Mouse (Mus musculus) gastrocnemius, adult 2 months (tissue): ENCODE data around the gene Ccdc146. TPM values are rescaled to one million over a fixed set of nuclear protein-coding genes. Genes with fewer than 3 reads are reported as not detected.

ENCODE experiments used
- DNase-seq: peaks from one replicate; pipeline ENCODE4 v3.0.0; 2022
- H3K27ac ChIP-seq: fragments of 200-600 bp; 2 replicates; pipeline ENCODE4 v1.8.1; 2022; ENCODE audit warnings: mild to moderate bottlenecking
- H3K4me3 ChIP-seq: fragments of 200-600 bp; 2 replicates; pipeline ENCODE4 v1.8.1; 2022; ENCODE audit warnings: mild to moderate bottlenecking, moderate library complexity
- CTCF ChIP-seq: fragments of 200-600 bp; IDR thresholded peaks from 2 replicates; pipeline ENCODE4 v1.8.1; 2022; ENCODE audit warnings: antibody characterized with exemption, mild to moderate bottlenecking, moderate library complexity
- intact Hi-C: fragments of 180-260 bp; cut with DNase I; formaldehyde crosslinking; loops from one replicate; pipeline ENCODE4 v1.15.1; 2025
- long read RNA-seq, 2 experiments: library from polyadenylated mRNA; stranded (forward); transcript quantifications; one replicate each; pipeline ENCODE4 v2.0.0; 2021
- total RNA-seq, 2 experiments: library from RNA; stranded (reverse); gene quantifications; 2 replicates each; pipeline ENCODE4 v1.2.3; 2021

Ccdc146 gene
- total RNA-seq: 1 to 10 TPM; 3.8 to 4.3 TPM
- long read RNA-seq, experiment 1, partial matches to known transcripts: 2 of 7 reads
- long read RNA-seq, experiment 1, other reads (novel, unspliced or antisense): 3 of 7 reads
- long read RNA-seq, experiment 2, partial matches to known transcripts: 2 of 5 reads
- long read RNA-seq, experiment 2, other reads (novel, unspliced or antisense): 3 of 5 reads

DNA sequence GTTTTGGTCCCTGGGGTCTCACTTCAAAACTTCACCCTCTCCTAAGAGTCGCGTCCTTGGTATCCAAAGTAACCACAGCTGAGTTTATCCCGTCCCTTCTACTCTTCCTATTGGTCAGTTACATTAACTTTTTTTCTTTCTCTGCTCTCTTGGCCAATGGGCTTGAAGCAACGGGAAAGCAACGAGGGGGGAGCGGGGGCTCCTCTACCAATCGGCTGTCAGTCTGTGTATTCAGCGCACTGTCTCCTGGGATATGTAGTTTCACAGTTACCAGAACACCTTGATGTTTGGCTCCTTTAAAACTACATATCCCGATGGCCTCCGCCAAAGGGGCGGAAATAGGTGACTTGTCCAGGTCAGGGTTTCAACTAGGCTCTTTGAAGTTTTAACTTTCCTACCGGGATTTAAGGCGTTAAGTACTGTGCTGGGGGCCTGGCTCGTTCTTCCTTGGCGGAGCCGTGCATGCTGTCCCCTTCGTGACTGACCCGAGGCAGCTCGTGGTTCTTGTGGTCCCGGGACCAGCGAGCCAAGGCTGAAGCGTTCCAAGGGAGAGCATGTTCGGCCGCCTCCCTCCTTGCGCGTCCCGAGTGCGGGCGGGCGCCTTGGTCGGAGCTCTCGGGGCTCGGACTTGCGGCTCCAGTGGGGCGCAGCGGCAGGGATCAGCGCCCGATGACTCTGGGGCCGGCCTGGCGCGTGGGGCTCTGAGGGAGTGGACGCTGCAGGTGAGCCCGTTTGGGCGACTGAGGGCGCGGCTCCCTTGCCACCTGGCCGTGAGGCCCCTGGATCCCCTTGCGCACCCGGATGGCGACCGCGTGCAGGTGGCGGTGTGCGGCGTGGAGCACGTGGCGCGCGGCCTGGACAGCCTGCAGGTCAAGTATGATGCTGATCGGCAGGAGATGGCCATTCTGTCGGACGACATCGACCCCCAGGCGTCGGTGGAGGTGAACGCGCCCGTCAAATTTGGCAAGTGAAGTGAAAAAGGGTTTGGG, at the start of gene Ccdc146, which contains the start of gene Fam185a:
Gene Ccdc146, minus strand, starts transcription at position 64 of the 989 bp plus-strand sequence.
Gene Fam185a, plus strand, starts transcription at position 345 of the 989 bp plus-strand sequence.
- peak; percentile 30 for TF ChIP-seq CTCF
- peak within 1 kb of the TSS; percentile 89 for H3K27ac ChIP-seq
- peak within 1 kb of the TSS; percentile 97 for H3K4me3 ChIP-seq
- intact Hi-C loops: no loop called here
- DNase-seq: peak; percentile 93

DNA sequence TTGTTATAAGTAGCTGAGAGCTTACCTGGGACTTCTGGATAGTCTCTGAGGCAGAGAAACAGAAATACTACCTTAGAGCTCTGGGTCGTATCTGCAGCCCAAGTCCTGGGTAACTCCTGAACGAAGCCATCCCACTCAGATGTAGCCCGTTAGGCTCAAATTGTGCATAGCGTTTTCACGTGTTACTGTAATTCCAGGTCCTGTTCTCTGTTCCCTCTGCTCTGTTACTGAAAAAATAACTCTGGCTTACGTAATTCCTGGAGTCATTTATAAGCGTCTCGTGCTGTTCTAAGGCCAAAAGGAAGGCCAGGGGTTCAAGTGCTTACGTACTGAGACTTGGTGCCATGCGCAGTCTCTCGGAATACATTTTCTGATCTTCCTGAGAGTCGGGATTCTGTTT, 43.6 kb upstream of the Ccdc146 start:
- no peak for DNase-seq
- Histone ChIP-seq H3K4me3 (no peak overlapping the region), H3K27ac (no peak overlapping the region)
- intact Hi-C loops: no loop called here
- TF ChIP-seq CTCF: no peak

DNA sequence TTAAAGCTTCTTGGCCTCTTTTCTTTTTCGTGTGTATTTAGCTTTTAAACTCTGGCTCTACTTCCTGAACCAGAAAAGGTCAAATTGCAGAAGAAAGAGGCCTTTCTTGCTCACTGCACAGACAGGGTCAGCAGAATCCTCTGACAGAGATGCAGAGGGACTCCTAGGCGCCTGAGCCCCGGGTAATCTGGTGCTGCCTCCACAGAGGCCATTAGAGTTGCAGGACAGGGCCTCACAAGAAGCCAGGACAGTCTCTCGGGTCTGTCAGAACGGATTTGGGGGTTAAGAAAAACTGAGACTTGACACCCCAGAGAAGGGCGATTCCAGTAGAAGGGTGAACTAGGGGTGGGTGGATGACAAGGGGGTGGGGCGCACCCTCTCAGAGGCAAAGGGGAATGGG, 42.9 kb upstream of the Ccdc146 start:
- intact Hi-C loops: no loop called here
- TF ChIP-seq CTCF: no peak
- DNase-seq: no peak
- no peak overlapping the region for H3K27ac ChIP-seq
- H3K4me3 ChIP-seq: no peak overlapping the region

DNA sequence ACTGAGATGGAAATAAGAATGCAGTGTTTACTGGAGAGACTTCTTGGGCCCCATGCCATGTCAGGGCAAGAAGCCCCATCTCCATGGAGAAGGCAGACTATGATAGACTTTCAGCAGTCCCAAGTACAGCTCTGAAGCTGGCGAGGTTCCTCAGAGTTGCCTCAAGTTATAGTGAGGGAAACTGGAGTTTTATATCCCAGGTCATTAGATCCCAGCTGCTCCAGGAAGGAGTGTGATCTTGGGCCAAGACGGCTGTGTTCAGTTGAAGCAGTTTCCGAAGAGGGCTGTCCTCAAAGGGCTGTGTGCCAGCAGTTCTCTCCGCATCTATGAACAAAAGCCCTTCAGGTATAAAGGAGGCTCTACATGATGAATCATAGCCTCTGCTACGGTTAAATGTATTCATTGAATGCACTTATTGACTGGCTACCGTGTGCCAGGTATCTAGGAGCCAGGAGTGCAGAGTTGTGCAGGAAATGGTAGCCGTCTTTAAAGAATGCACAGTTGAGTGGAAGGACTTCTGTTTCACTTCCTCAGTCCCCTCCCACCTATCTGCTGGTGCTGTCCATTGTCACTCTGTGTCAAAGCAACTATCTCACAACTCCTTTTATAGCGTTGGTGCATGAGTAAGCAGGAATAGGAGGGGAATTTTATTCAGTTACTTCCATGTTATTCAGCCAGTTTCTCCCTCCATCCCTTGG, 16.5 kb upstream of the Ccdc146 start:
- peak; percentile 69 for DNase-seq
- Histone ChIP-seq H3K4me3 (no peak overlapping the region), H3K27ac (no peak overlapping the region)
- intact Hi-C loops: loop anchor here (5.0 kb wide), 1 partner anchor 46 kb away; no protein-coding TSS in a partner anchor
- TF ChIP-seq CTCF: no peak

DNA sequence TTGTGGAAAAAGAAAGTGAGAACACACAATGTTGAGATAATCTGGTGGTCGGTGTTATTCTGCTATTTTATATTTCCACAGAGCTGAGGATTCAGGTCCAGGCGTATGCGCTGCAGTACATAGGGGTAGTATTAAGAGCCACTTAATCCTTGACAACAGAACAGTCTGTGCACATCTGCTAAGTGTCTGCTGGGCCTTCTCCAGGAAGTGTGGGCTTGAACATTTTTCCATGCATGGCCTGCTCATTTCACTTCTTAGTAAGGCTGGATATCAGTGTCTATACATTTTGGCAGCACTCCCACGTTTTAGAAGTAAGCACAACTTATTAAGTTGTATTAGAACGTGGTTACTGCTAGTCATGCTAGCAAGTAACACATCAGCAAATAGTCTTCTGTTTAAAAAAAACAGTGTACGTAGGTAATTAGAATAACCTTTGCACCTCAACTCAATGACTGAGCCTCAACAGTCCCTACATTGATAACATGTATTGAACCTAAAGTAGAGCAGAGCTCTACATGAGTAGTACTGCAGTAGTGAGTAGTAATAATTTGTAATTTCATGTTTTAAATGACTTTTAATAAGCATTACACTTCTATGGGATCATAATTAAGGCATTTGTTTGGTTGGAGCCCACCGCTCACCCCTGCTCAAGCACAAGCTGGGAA, 15.1 kb upstream of the Ccdc146 start:
- Histone ChIP-seq H3K27ac (no peak overlapping the region), H3K4me3 (no peak overlapping the region)
- TF ChIP-seq CTCF: no peak
- intact Hi-C loops: loop anchor here (5.0 kb wide), 1 partner anchor 48 kb away; no protein-coding TSS in a partner anchor
- DNase-seq: no peak

DNA sequence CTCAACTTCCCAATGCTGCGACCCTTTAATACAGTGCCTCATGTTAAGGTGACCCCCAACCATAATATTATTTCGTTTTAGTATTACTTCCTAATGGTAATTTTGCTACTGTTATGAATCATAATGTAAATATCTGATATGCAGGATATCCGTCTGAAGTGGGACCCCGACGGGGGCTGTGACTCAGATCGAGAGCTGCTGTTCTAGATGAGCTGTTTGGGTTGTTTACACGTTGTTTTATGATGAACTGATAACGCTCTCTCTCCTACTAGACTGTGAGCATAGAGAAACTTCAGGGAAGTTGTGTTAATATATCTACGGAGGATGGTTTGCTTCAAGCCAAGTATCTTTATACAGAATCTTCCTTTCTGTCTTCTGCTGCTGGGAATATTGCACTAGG, 14.0 kb upstream of the Ccdc146 start:
- no peak overlapping the region for H3K4me3 ChIP-seq
- DNase-seq: no peak
- no peak overlapping the region for H3K27ac ChIP-seq
- TF ChIP-seq CTCF: no peak
- intact Hi-C loops: no loop called here

DNA sequence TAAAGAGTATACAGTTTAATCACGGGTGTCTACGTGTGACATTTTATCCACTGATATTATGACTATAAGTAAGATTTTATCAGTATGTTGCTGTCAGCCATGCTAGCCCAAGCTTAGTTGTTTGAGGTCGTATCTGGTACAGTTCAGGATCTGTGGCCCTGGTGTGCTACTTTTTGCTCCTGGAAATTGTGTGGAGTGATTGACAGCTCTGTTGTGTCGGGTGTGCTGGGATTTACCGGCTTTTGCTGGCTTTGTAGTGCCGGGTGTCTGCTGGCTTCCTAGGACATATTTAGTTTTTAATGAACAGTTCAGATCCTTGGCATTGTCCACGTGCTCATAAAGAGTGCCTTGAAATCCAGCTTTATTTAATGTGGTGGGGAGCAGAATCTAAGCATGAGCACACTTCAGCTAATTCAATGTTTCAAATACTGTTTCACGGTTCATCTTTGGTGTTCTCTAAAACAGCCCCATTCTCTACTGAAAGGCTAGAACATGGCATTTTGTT, 12.0 kb upstream of the Ccdc146 start:
- no peak for TF ChIP-seq CTCF
- Histone ChIP-seq H3K4me3 (no peak overlapping the region), H3K27ac (no peak overlapping the region)
- no peak for DNase-seq
- intact Hi-C loops: no loop called here

DNA sequence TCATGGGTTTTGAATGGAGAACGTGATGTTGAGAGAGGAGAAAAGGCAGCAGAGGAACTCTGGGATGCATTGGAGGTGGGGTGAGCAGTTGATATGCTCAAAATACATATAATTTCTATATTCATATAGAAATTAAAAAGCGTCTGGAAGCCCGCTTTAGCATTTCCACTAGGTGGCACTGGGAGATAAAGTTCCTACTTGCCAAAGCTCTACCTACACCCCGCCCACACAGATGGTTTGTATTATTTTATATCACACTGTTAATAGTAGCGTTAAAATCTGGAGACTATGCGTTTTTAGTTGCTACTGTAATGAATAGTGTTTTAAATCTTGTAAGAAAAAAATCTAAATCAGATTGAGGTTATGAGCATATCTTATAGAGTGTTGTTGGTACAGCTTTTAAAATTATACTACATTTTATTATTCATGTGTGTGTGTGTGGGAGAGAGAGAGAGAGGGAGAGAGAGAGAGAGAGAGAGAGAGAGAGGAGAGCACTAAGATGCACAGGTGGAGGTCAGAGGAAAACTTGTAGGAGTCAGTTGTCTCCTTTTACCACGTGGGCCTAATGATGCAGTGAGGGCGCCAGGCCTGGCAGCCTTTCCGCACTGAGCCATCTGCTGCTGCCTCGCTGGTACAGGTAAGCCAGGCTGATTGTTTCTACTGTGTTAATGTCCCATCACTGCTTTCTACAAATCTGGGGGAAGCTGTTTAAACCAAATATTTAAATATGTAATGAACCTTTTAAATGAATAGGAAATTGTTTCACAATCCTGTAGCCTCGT, 9.9 kb upstream of the Ccdc146 start:
- peak; percentile 72 for TF ChIP-seq CTCF
- Histone ChIP-seq H3K4me3 (no peak overlapping the region), H3K27ac (no peak overlapping the region)
- DNase-seq: no peak
- intact Hi-C loops: loop anchor here (1.0 to 5.0 kb wide), 2 partner anchors 153 to 208 kb away; no protein-coding TSS in a partner anchor

DNA sequence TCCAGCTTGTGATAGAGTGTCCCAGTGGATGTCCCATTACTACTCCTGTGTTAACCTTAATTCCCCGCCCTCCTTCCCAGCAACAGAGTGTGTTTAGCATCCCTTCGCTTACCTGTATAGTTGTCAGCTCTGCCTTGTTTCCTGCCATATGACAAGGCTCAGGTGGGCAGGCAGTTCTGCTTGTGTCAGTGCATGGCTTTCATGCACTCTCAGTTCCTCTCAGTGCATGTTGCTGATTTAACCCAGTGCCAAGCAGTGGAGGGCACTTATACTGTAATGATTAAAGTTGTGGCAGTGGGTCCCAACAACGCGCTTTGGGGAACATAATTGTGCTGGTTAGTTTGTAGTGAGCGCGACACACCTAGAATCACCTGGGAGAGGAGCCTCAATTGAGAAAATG, 2.2 kb upstream of the Ccdc146 start:
- no peak overlapping the region for H3K27ac ChIP-seq
- intact Hi-C loops: no loop called here
- DNase-seq: no peak
- no peak overlapping the region for H3K4me3 ChIP-seq
- TF ChIP-seq CTCF: no peak

DNA sequence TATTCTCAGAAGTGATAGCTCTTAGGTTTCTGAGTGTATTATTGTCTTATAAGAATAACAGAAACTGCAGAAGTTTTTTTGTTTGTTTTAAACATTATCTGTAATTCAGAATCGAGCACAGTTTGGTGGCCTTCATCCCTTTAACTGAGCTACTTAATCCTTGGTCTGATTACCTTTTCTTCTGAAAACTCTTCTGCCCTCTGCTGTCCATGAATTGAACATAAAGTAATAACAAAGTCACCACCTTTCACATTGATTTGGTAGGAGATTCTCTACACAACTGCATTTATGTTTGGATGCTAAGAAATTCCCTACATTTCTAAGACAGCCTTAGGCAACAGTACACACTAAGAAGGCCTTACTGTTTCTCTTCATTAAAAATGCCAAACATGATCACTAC, 3.9 kb downstream of the Ccdc146 start:
- intact Hi-C loops: loop anchor here (1.0 kb wide), 2 partner anchors 94 to 155 kb away; no protein-coding TSS in a partner anchor
- H3K27ac ChIP-seq: no peak overlapping the region
- TF ChIP-seq CTCF: peak; percentile 72
- H3K4me3 ChIP-seq: no peak overlapping the region
- no peak for DNase-seq

DNA sequence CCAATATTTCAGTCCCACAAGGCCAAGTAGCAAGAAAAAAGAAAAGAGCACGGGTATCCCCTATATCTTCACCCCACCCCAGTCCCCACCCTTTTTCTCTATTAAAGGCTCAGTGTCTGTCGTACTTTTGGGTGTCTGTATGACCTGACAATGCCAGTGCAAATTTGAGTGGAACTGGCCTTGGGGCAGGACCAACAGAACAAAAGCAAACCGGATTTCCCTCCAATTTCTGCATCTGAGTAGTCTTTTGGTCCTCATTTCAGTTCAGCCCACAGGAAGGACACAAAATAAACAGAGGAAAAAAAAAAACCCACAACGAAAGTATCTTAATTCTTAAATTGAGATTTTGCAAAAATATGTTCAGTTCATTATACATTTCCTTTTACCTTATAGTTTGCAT, 5.9 kb downstream of the Ccdc146 start:
- DNase-seq: no peak
- H3K27ac ChIP-seq: no peak overlapping the region
- no peak for TF ChIP-seq CTCF
- intact Hi-C loops: no loop called here
- H3K4me3 ChIP-seq: no peak overlapping the region
